Mouse (Mus musculus) ES-E14 (cell line): ENCODE data around the gene Tm9sf3. TPM values are rescaled to one million over a fixed set of nuclear protein-coding genes. Genes with fewer than 3 reads are reported as not detected.

Source experiments
- DNase-seq: peaks from one replicate; pipeline ENCODE4 v3.0.0-alpha.2; 2013; ENCODE audit warnings: low read depth, low spot score
- H3K27ac ChIP-seq: 2 replicates; pipeline ENCODE4 v1.5.1; 2012; ENCODE audit warnings: low read depth, mild to moderate bottlenecking, low read length, moderate library complexity, mixed read lengths; ENCODE audit not compliant: poor library complexity, insufficient read depth, severe bottlenecking
- H3K36me3 ChIP-seq: 2 replicates; pipeline ENCODE4 v1.6.1; 2012; ENCODE audit warnings: mild to moderate bottlenecking, low read length, moderate library complexity, mixed read lengths; ENCODE audit not compliant: control insufficient read depth, poor library complexity, insufficient read depth, severe bottlenecking
- H3K4me1 ChIP-seq, 2 experiments: fragments of 150-350 bp in 1 of 2; sonication (generic) in 1 of 2; 2 replicates each; pipeline ENCODE4 v1.6.1; 2012; ENCODE audit warnings: low read length in 2 of 2, mild to moderate bottlenecking in 1 of 2, mixed read lengths in 1 of 2; ENCODE audit not compliant: control insufficient read depth in 2 of 2, insufficient read depth in 2 of 2, poor library complexity in 1 of 2
- H3K4me3 ChIP-seq, 2 experiments: fragments of 150-350 bp in 1 of 2; sonication (generic) in 1 of 2; 2 replicates each; pipeline ENCODE4 v1.5.1; 2012; ENCODE audit warnings: low read length in 2 of 2, low read depth in 1 of 2, mild to moderate bottlenecking in 1 of 2, mixed read lengths in 1 of 2; ENCODE audit not compliant: insufficient read depth in 1 of 2, poor library complexity in 1 of 2, severe bottlenecking in 1 of 2
- H3K9ac ChIP-seq: 2 replicates; pipeline ENCODE4 v1.6.1; 2012; ENCODE audit warnings: low read depth, mild to moderate bottlenecking, low read length, mixed read lengths; ENCODE audit not compliant: poor library complexity, insufficient read depth, severe bottlenecking
- H3K9me3 ChIP-seq: fragments of 150-350 bp; sonication (generic); 2 replicates; pipeline ENCODE4 v1.6.1; 2012; ENCODE audit warnings: low read depth, mild to moderate bottlenecking, low read length; ENCODE audit not compliant: control insufficient read depth, insufficient read depth
- CHD2 ChIP-seq: IDR thresholded peaks from 2 replicates; pipeline ENCODE4 v1.6.1; 2014; ENCODE audit warnings: mild to moderate bottlenecking, low read depth, low read length, inconsistent platforms
- HCFC1 ChIP-seq: IDR thresholded peaks from 2 replicates; pipeline ENCODE4 v1.6.1; 2012; ENCODE audit warnings: low read length, inconsistent platforms, borderline replicate concordance; ENCODE audit not compliant: insufficient read depth
- MAFK ChIP-seq: IDR thresholded peaks from 2 replicates; pipeline ENCODE4 v1.6.1; 2014; ENCODE audit warnings: mild to moderate bottlenecking, low read depth, low read length, inconsistent platforms; ENCODE audit not compliant: insufficient read depth
- ZC3H11A ChIP-seq: IDR thresholded peaks from 2 replicates; pipeline ENCODE4 v1.6.1; 2012; ENCODE audit warnings: low read depth, mild to moderate bottlenecking, inconsistent platforms, low read length, borderline replicate concordance
- ZNF384 ChIP-seq: IDR thresholded peaks from 2 replicates; pipeline ENCODE4 v1.6.1; 2012; ENCODE audit warnings: low read depth, low read length, inconsistent platforms
- in situ Hi-C, 2 experiments: fragments of 600-800 bp; cut with MboI; formaldehyde crosslinking; loops; one replicate each; pipeline ENCODE4 v1.15.1; 2025; ENCODE audit warnings: low sequenced_read_pairs in 2 of 2, inconsistent platforms in 1 of 2; ENCODE audit not compliant: unreplicated experiment in 2 of 2
- total RNA-seq: library from RNA; depleted of rRNA; stranded (reverse); fragments of 300-350 nt; gene quantifications from 2 replicates; pipeline ENCODE4 v1.2.3, GENCODE M21; 2012

Tm9sf3 gene
- total RNA-seq, 1 experiment, result 117 TPM

DNA sequence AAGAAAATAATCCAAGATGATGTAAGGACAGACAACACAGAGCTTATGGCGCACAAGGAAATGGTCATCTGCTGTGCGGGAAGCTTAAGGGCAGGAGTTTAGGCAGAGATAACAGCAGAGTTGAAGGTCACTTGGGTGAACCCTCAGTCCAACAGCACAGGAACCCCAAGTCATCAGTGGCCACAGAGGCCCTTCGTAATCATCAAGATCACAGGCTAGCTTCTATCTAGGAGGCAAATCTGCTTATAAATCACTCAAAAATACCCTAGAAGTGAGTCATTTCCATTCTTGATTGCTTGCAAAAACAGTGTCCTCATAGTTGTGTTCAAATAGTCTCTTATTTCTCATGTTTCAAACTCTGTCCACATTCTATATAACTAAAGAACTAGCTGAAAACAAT lies 15.5 kb downstream of the Tm9sf3 start:
- H3K9ac ChIP-seq, result no peak overlapping the region
- TF ChIP-seq HCFC1 (no peak), ZC3H11A (no peak), ZNF384 (no peak), CHD2 (no peak), MAFK (no peak)
- H3K4me1 ChIP-seq, result no peaks in the 10 kb centered on the region
- in situ Hi-C loops, result no loop called here
- H3K9me3 ChIP-seq, result no peaks in the 10 kb centered on the region
- peaks cover 2% of the 10 kb centered on the region; the same call in 1 of the 2 replicates for H3K36me3 ChIP-seq
- no peak for DNase-seq
- no peak overlapping the region for H3K27ac ChIP-seq
- H3K4me3 ChIP-seq, result no peak overlapping the region

DNA sequence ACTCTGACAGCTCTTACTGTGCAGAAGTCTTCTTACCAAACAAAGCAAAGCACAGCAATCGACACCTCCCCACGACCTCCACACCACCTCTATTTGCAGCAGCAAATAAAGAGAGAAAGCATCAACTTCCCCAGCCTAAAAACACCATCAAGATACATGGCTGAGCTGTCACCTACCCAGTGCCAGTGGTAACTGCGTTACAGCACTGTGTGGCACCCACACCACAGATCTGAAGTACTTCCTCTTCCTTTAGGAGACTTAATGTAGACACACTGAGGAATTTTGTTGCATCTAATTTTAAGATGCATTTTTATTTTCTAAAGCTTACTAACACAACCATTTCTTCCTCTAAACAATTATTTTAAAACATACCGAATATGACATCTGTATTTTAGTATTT lies 17.5 kb downstream of the Tm9sf3 start:
- Histone ChIP-seq H3K27ac (no peak overlapping the region), H3K4me1 (no peaks in the 10 kb centered on the region), H3K9ac (no peak overlapping the region), H3K4me3 (no peak overlapping the region), H3K9me3 (no peaks in the 10 kb centered on the region), H3K36me3 (peaks cover 10% of the 10 kb centered on the region)
- TF ChIP-seq ZC3H11A, result no peak
- no peak for TF ChIP-seq CHD2
- no peak for TF ChIP-seq MAFK
- TF ChIP-seq ZNF384, result no peak
- TF ChIP-seq HCFC1, result no peak
- no peak for DNase-seq
- in situ Hi-C loops, result no loop called here

DNA sequence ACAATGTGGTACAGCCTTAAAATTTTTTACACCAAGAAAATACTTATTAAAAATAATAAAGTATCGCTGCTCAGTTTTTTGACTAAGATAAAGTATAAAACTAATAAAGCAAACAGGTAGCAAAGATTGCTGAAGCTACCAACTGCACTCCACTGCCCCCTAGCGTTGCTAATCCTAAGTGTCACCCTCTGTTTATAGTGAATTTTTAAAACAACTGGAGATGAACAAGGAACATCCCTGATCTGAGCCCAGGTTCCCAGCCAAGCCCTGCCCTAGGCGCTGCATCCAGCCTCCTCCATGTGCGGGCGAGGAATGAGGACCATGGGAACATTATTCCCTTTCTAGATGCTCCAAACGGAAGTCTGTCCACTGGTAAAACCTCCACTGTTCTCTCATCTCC lies 19.2 kb downstream of the Tm9sf3 start:
- Histone ChIP-seq H3K27ac (no peak overlapping the region), H3K4me3 (no peak overlapping the region), H3K9ac (no peak overlapping the region), H3K4me1 (no peaks in the 10 kb centered on the region), H3K9me3 (no peaks in the 10 kb centered on the region), H3K36me3 (peaks cover 14% of the 10 kb centered on the region)
- DNase-seq, result no peak
- TF ChIP-seq ZNF384 (no peak), HCFC1 (no peak), MAFK (no peak), ZC3H11A (no peak), CHD2 (no peak)
- in situ Hi-C loops, result no loop called here

DNA sequence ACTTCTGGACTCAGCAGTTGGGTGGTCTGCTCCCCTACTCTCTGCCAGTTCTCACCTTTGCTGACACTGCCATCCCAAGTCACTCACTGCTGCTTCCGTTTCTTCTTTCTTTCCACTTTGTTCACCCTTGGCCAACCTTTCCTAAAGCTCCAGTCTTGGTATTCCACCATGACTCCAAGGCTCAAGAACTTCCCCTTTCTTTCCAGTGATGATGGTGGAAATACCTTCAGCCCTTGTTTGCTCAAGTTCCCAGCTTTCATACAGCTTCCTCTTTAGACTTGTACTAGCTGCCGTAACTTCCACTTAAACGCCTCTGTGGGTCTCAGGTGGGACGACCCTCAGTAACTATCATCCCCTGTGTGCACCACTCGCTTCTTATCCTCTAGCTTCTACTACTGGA lies 21.8 kb downstream of the Tm9sf3 start:
- TF ChIP-seq ZC3H11A, result no peak
- no peak for TF ChIP-seq ZNF384
- no peak for TF ChIP-seq CHD2
- TF ChIP-seq MAFK, result no peak
- no peak for TF ChIP-seq HCFC1
- Histone ChIP-seq H3K9ac (no peak overlapping the region), H3K9me3 (no peaks in the 10 kb centered on the region), H3K4me3 (no peak overlapping the region), H3K36me3 (peaks cover 14% of the 10 kb centered on the region), H3K27ac (no peak overlapping the region), H3K4me1 (no peaks in the 10 kb centered on the region)
- DNase-seq, result no peak
- in situ Hi-C loops, result no loop called here

DNA sequence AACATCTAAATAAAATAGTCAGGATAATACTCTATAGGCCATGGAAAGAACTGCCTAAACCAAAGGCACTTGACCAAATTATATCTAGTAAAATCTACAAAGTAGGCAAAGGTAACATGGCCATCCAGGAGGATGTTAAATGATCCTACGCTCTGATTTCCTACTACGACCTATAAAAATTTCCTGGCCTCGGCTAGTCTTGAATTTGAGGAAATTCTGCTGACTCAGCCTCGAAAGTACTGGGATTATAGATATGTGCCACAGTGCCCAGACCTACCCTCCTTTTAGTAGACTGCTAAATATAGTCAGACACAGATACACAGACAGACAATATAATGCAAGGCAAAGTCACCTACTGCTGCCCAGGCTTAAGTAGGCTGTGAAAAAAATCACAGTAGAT lies 30.1 kb downstream of the Tm9sf3 start:
- TF ChIP-seq MAFK (peak; percentile 57), CHD2 (no peak), ZNF384 (no peak)
- no peak overlapping the region for H3K4me3 ChIP-seq
- no peak overlapping the region for H3K27ac ChIP-seq
- H3K36me3 ChIP-seq, result peaks cover 3% of the 10 kb centered on the region
- no peak overlapping the region for H3K9ac ChIP-seq
- H3K4me1 ChIP-seq, result no peaks in the 10 kb centered on the region
- in situ Hi-C loops, result no loop called here
- no peak for DNase-seq
- H3K9me3 ChIP-seq, result no peaks in the 10 kb centered on the region
